Mouse (Mus musculus) myocyte (in vitro differentiated cells): ENCODE data around the gene Ndufv1. TPM values are rescaled to one million over a fixed set of nuclear protein-coding genes. Genes with fewer than 3 reads are reported as not detected.

Experiments
- H3K27me3 ChIP-seq: one replicate; pipeline ENCODE4 v1.6.1; 2011; ENCODE audit not compliant: control insufficient read depth, insufficient read depth, insufficient read length
- H3K36me3 ChIP-seq: one replicate; pipeline ENCODE4 v1.6.1; 2011; ENCODE audit not compliant: control insufficient read depth, insufficient read depth
- H3K4me2 ChIP-seq: one replicate; pipeline ENCODE4 v1.6.1; 2011; ENCODE audit warnings: low read depth, control low read depth
- H3K4me3 ChIP-seq: one replicate; pipeline ENCODE4 v1.5.1; 2011; ENCODE audit warnings: mild to moderate bottlenecking, control low read depth, moderate library complexity
- H3K79me2 ChIP-seq: one replicate; pipeline ENCODE4 v1.6.1; 2011; ENCODE audit not compliant: control insufficient read depth, insufficient read depth
- H3ac ChIP-seq: one replicate; pipeline ENCODE4 v1.6.1; 2011; ENCODE audit not compliant: control insufficient read depth, insufficient read length
- CEBPB ChIP-seq: IDR thresholded peaks from 2 replicates; pipeline ENCODE4 v1.6.1; 2011; ENCODE audit warnings: mild to moderate bottlenecking, moderate library complexity; ENCODE audit not compliant: poor library complexity, insufficient read depth, severe bottlenecking
- E2F4 ChIP-seq: IDR thresholded peaks from one replicate; pipeline ENCODE4 v1.6.1; 2011; ENCODE audit warnings: mild to moderate bottlenecking, control low read depth, moderate library complexity; ENCODE audit not compliant: insufficient read depth
- MAX ChIP-seq: IDR thresholded peaks from one replicate; pipeline ENCODE4 v1.6.1; 2011; ENCODE audit warnings: low read depth, mild to moderate bottlenecking, control low read depth
- MYOD1 ChIP-seq, 3 experiments: IDR thresholded peaks; one replicate each; pipeline ENCODE4 v1.6.1; 2011; ENCODE audit warnings: control low read depth in 2 of 3, low read depth in 2 of 3, mild to moderate bottlenecking in 2 of 3, moderate library complexity in 1 of 3; ENCODE audit not compliant: insufficient read length in 2 of 3, control insufficient read depth in 1 of 3
- MYOG ChIP-seq, 3 experiments: IDR thresholded peaks; one replicate each; pipeline ENCODE4 v1.6.1; 2011; ENCODE audit warnings: control low read depth in 2 of 3, low read depth in 2 of 3, mild to moderate bottlenecking in 2 of 3; ENCODE audit not compliant: insufficient read length in 2 of 3, control insufficient read depth in 1 of 3, insufficient read depth in 1 of 3
- POLR2A ChIP-seq: IDR thresholded peaks from one replicate; pipeline ENCODE4 v1.6.1; 2011; ENCODE audit warnings: low read depth, mild to moderate bottlenecking, control low read depth, moderate library complexity; ENCODE audit not compliant: insufficient read length
- POLR2AphosphoS2 ChIP-seq: IDR thresholded peaks from one replicate; pipeline ENCODE4 v1.6.1; 2011; ENCODE audit warnings: low read depth, control low read depth; ENCODE audit not compliant: insufficient read length
- REST ChIP-seq: IDR thresholded peaks from one replicate; pipeline ENCODE4 v1.6.1; 2011; ENCODE audit warnings: mild to moderate bottlenecking, control low read depth, moderate library complexity; ENCODE audit not compliant: insufficient read depth, insufficient read length
- SRF ChIP-seq: IDR thresholded peaks from one replicate; pipeline ENCODE4 v1.6.1; 2011; ENCODE audit warnings: low read depth; ENCODE audit not compliant: control insufficient read depth, insufficient read length
- TCF12 ChIP-seq: IDR thresholded peaks from one replicate; pipeline ENCODE4 v1.6.1; 2011; ENCODE audit warnings: mild to moderate bottlenecking, control low read depth; ENCODE audit not compliant: poor library complexity, insufficient read depth, severe bottlenecking
- TCF3 ChIP-seq: IDR thresholded peaks from one replicate; pipeline ENCODE4 v1.6.1; 2011; ENCODE audit warnings: low read depth, control low read depth; ENCODE audit not compliant: insufficient read length
- USF1 ChIP-seq: IDR thresholded peaks from one replicate; pipeline ENCODE4 v1.6.1; 2011; ENCODE audit warnings: low read depth, mild to moderate bottlenecking, control low read depth, moderate library complexity
- polyA plus RNA-seq: library from polyadenylated mRNA; unstranded; fragments of >200 nt; fragmentation: generic; extraction: Trizol; gene quantifications from one replicate; pipeline ENCODE4 v1.2.1, GENCODE M21; 2012; ENCODE audit warnings: missing spikeins

The Ndufv1 gene
- polyA plus RNA-seq, 1 experiment: 405 TPM

- no peak overlapping the region for H3K4me3 ChIP-seq
- H3K36me3 ChIP-seq: no peaks in the 10 kb centered on the region
- H3K4me2 ChIP-seq: no peak overlapping the region
- TF ChIP-seq USF1 (no peak), POLR2AphosphoS2 (no peak), TCF12 (no peak), SRF (no peak), POLR2A (no peak), MYOG (IDR thresholded peaks at IDR 0.05; ENCODE audit: control insufficient read depth in 1 of 3, insufficient read depth in 1 of 3, insufficient read length in 2 of 3, low read depth in 2 of 3) (no peak), REST (no peak)
- peaks cover 28% of the 10 kb centered on the region for H3K27me3 ChIP-seq
- no peaks in the 10 kb centered on the region for H3K79me2 ChIP-seq
- no peak overlapping the region for H3ac ChIP-seq
Observed at GRCm38 (mm10) chr19:3991562-3991961, 21.0 kb downstream of the Ndufv1 start.

DNA sequence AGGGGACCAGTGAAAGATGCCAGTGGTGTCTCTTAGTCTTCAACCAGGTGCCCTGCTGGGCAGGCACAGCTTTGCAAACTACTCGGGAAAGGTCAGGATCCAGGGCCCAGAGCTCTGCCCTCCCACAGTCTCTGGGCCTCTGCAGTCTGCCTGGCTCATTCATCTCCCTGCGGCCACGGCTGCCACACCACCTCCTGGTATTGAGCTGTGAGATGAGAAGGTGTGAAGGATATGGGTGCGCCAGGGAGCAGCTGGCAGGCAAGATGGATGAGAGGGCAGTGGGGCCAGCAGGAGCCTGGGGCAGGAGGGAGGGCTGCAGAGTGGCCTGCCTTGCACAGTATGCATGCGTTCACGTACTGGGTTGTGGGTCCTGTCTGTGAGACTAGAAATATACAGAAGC is 21.8 kb downstream of the Ndufv1 start:
- TF ChIP-seq MYOG (IDR thresholded peaks at IDR 0.05; ENCODE audit: control insufficient read depth in 1 of 3, insufficient read depth in 1 of 3, insufficient read length in 2 of 3, low read depth in 2 of 3) (peak in 1 of 3 experiments; percentile 34), REST (no peak), CEBPB (no peak), MYOD1 (IDR thresholded peaks at IDR 0.05; ENCODE audit: control insufficient read depth in 1 of 3, insufficient read length in 2 of 3, low read depth in 2 of 3) (peak in 1 of 3 experiments; percentile 60), TCF3 (no peak), USF1 (no peak), POLR2A (no peak), TCF12 (no peak), MAX (no peak), E2F4 (no peak), POLR2AphosphoS2 (no peak), SRF (no peak)
- H3K27me3 ChIP-seq: peaks cover 28% of the 10 kb centered on the region
- H3ac ChIP-seq: no peak overlapping the region
- H3K36me3 ChIP-seq: no peaks in the 10 kb centered on the region
- no peak overlapping the region for H3K4me2 ChIP-seq
- H3K4me3 ChIP-seq: no peak overlapping the region
- no peaks in the 10 kb centered on the region for H3K79me2 ChIP-seq

GRCm38 (mm10) chr19:3988750-3989149 is 23.9 kb downstream of the Ndufv1 start:
- no peak overlapping the region for H3ac ChIP-seq
- peaks cover 28% of the 10 kb centered on the region for H3K27me3 ChIP-seq
- H3K4me2 ChIP-seq: no peak overlapping the region
- no peaks in the 10 kb centered on the region for H3K36me3 ChIP-seq
- H3K4me3 ChIP-seq: no peak overlapping the region
- no peak for TF ChIP-seq REST
- no peak for TF ChIP-seq MAX
- no peak for TF ChIP-seq USF1
- no peak for TF ChIP-seq TCF3
- no peak for TF ChIP-seq TCF12
- no peak for TF ChIP-seq POLR2A
- TF ChIP-seq SRF: no peak
- TF ChIP-seq MYOD1 (IDR thresholded peaks at IDR 0.05; ENCODE audit: control insufficient read depth in 1 of 3, insufficient read length in 2 of 3, low read depth in 2 of 3): no peak
- H3K79me2 ChIP-seq: no peaks in the 10 kb centered on the region

- H3K4me2 ChIP-seq: no peak overlapping the region
- no peaks in the 10 kb centered on the region for H3K36me3 ChIP-seq
- H3K4me3 ChIP-seq: no peak overlapping the region
- H3ac ChIP-seq: no peak overlapping the region
- H3K27me3 ChIP-seq: peaks cover 23% of the 10 kb centered on the region
- no peaks in the 10 kb centered on the region for H3K79me2 ChIP-seq
- TF ChIP-seq E2F4: no peak
- no peak for TF ChIP-seq TCF12
- no peak for TF ChIP-seq USF1
- no peak for TF ChIP-seq SRF
- no peak for TF ChIP-seq REST
- TF ChIP-seq CEBPB: no peak
- no peak for TF ChIP-seq POLR2A
- no peak for TF ChIP-seq MYOD1 (IDR thresholded peaks at IDR 0.05; ENCODE audit: control insufficient read depth in 1 of 3, insufficient read length in 2 of 3, low read depth in 2 of 3)
- TF ChIP-seq MYOG (IDR thresholded peaks at IDR 0.05; ENCODE audit: control insufficient read depth in 1 of 3, insufficient read depth in 1 of 3, insufficient read length in 2 of 3, low read depth in 2 of 3): no peak
- TF ChIP-seq MAX: no peak
- no peak for TF ChIP-seq TCF3
Observed at GRCm38 (mm10) chr19:3988066-3988465, 24.5 kb downstream of the Ndufv1 start.

GRCm38 (mm10) chr19:3986334-3986733 is 26.3 kb downstream of the Ndufv1 start, which contains the start of gene Acy3:
Gene Acy3 (plus strand): TSS chr19:3986570.
- H3K4me3 ChIP-seq: no peak within 1 kb of the TSS
- peaks cover 6% of the 10 kb centered on the region for H3K27me3 ChIP-seq
- no peak within 1 kb of the TSS for H3ac ChIP-seq
- TF ChIP-seq POLR2A (peak; percentile 39), REST (no peak)
- H3K36me3 ChIP-seq: no peaks in the 10 kb centered on the region
- H3K4me2 ChIP-seq: peak within 1 kb of the TSS; percentile 28
- H3K79me2 ChIP-seq: no peaks in the 10 kb centered on the region
